Comparison of ENCODE assay signal across 11 mouse cellular contexts in genomic region chr3:121755152-121755551, GRCm38 (mm10). TPM values are rescaled to one million over a fixed set of nuclear protein-coding genes. Genes with fewer than 3 reads are reported as not detected.
DNase-seq lines count a peak whose midpoint lies in the region; ATAC-seq and TF ChIP-seq lines count a peak whose summit lies in the region.
"Had no signal": no experiment of that assay in that cellular context is flagged by ENCODE, and none has a peak within 500 bp of the region (broad histone marks: within the 10 kb centered on the region; RNA-seq: fewer than 3 reads in every experiment).

No protein-coding gene starts in this region.

- no peaks in the 10 kb centered on the region for H3K27me3 ChIP-seq in hindbrain, postnatal 0 days (ENCODE audit: insufficient read depth, low read length)
- H3K27me3 ChIP-seq in hindbrain, embryonic 14.5 days (ENCODE audit: control insufficient read depth, insufficient read depth, low read length), result no peaks in the 10 kb centered on the region
- no peaks in the 10 kb centered on the region for H3K27me3 ChIP-seq in MEL (ENCODE audit: control insufficient read depth in 1 of 2, insufficient read depth in 2 of 2, low read length in 2 of 2)
- H3K27me3 ChIP-seq in forebrain, embryonic 14.5 days (replicated peaks; ENCODE audit: control insufficient read depth, insufficient read depth, low read length), result no peaks in the 10 kb centered on the region

- no peak for TF ChIP-seq CTCF in hindbrain, postnatal 0 days (IDR thresholded peaks at IDR 0.05; ENCODE audit: low read depth)
- TF ChIP-seq CTCF in MEL (IDR thresholded peaks at IDR 0.05 in 2 of 3, conservative IDR thresholded peaks at IDR 0.05 in 1 of 3; ENCODE audit: control insufficient read depth in 1 of 3, insufficient read depth in 1 of 3, low read depth in 2 of 3, low read length in 3 of 3, poor library complexity in 1 of 3, severe bottlenecking in 1 of 3), result no peak

- TF ChIP-seq EP300 in MEL (IDR thresholded peaks at IDR 0.05; ENCODE audit: low read depth in 1 of 2, low read length in 2 of 2), result no peak

- TF ChIP-seq POLR2A in MEL (IDR thresholded peaks at IDR 0.05; ENCODE audit: control insufficient read depth in 1 of 2, insufficient read depth in 1 of 2, low read depth in 1 of 2, low read length in 2 of 2, poor library complexity in 1 of 2), result no peak

- H3K79me2 ChIP-seq in MEL (ENCODE audit: control insufficient read depth, insufficient read depth, low read length, poor library complexity), result no peaks in the 10 kb centered on the region

- H3K9me3 ChIP-seq in hindbrain, postnatal 0 days (ENCODE audit: low read length), result no peaks in the 10 kb centered on the region
- H3K9me3 ChIP-seq in hindbrain, embryonic 14.5 days (ENCODE audit: control insufficient read depth, low read length), result no peaks in the 10 kb centered on the region
- no peaks in the 10 kb centered on the region for H3K9me3 ChIP-seq in MEL (replicated peaks; ENCODE audit: insufficient read depth, low read length)
- no peaks in the 10 kb centered on the region for H3K9me3 ChIP-seq in forebrain, embryonic 14.5 days (replicated peaks; ENCODE audit: control insufficient read depth, low read length)
- H3K9me3 ChIP-seq: G1E had no signal

- H3K27ac ChIP-seq in hindbrain, postnatal 0 days, result no peak overlapping the region
- H3K27ac ChIP-seq in hindbrain, embryonic 14.5 days, result no peak overlapping the region
- no peak overlapping the region for H3K27ac ChIP-seq in MEL (ENCODE audit: control insufficient read depth, low read depth, low read length)
- 0 out of 2 replicates have a peak overlapping the region, but pooled peaks have one; percentile 41 for H3K27ac ChIP-seq in forebrain, embryonic 14.5 days (ENCODE audit: low read depth, low read length)
- H3K27ac ChIP-seq: layer of hippocampus, adult 2 months had no signal

- no peak for TF ChIP-seq RAD21 in MEL (IDR thresholded peaks at IDR 0.05; ENCODE audit: low read depth, low read length)

- no peak overlapping the region for H3K4me3 ChIP-seq in hindbrain, postnatal 0 days (ENCODE audit: low read length)
- H3K4me3 ChIP-seq in hindbrain, embryonic 14.5 days (replicated peaks; ENCODE audit: low read length), result no peak overlapping the region
- H3K4me3 ChIP-seq in MEL (ENCODE audit: control insufficient read depth in 1 of 2, insufficient read depth in 1 of 2, low read depth in 2 of 2, low read length in 2 of 2), result 0 out of 4 replicates have a peak overlapping the region, but pooled peaks of 1 of the 2 experiments have one; percentile 16
- no peak overlapping the region for H3K4me3 ChIP-seq in forebrain, embryonic 14.5 days (ENCODE audit: low read depth, low read length)
- H3K4me3 ChIP-seq: layer of hippocampus, adult 2 months had no signal

- H3K36me3 ChIP-seq in hindbrain, postnatal 0 days (ENCODE audit: insufficient read depth, low read length), result peaks cover under 1% of the 10 kb centered on the region; the same call in 1 of the 2 replicates
- H3K36me3 ChIP-seq in hindbrain, embryonic 14.5 days (replicated peaks; ENCODE audit: control insufficient read depth, insufficient read depth), result peaks cover 6% of the 10 kb centered on the region; the same call in 1 of the 2 replicates
- H3K36me3 ChIP-seq in MEL (ENCODE audit: control insufficient read depth in 1 of 2, insufficient read depth in 2 of 2, low read length in 2 of 2), result peaks cover 0 to 4% of the 10 kb centered on the region in 2 experiments; a peak in 2 of 4 replicates
- no peaks in the 10 kb centered on the region for H3K36me3 ChIP-seq in forebrain, embryonic 14.5 days (ENCODE audit: control insufficient read depth, insufficient read depth, low read length)

- no peak for ATAC-seq in hindbrain, postnatal 0 days
- no peak for ATAC-seq in hindbrain, embryonic 14.5 days (ENCODE audit: low FRiP score)
- ATAC-seq in forebrain, embryonic 14.5 days, result peak; percentile 87

- 20% methylated on average over 3 of the region's 3 CpGs for WGBS in hindbrain, postnatal 0 days
- WGBS in hindbrain, embryonic 14.5 days, result 32% methylated on average over 3 of the region's 3 CpGs
- WGBS in forebrain, embryonic 14.5 days, result 3% methylated on average over 3 of the region's 3 CpGs

- no peak overlapping the region for H3K4me2 ChIP-seq in hindbrain, postnatal 0 days (ENCODE audit: low read depth, low read length)
- H3K4me2 ChIP-seq in hindbrain, embryonic 14.5 days (replicated peaks), result no peak overlapping the region
- H3K4me2 ChIP-seq in forebrain, embryonic 14.5 days (ENCODE audit: low read length), result no peak overlapping the region

- no peaks in the 10 kb centered on the region for H3K4me1 ChIP-seq in hindbrain, postnatal 0 days (ENCODE audit: insufficient read depth, low read length)
- H3K4me1 ChIP-seq in hindbrain, embryonic 14.5 days (replicated peaks; ENCODE audit: control insufficient read depth, insufficient read depth, low read length), result no peaks in the 10 kb centered on the region
- H3K4me1 ChIP-seq in MEL (ENCODE audit: control insufficient read depth in 1 of 2, insufficient read depth in 2 of 2, low read length in 2 of 2), result peaks cover 2 to 4% of the 10 kb centered on the region in 2 experiments; a peak in 3 of 4 replicates
- H3K4me1 ChIP-seq in forebrain, embryonic 14.5 days (ENCODE audit: control insufficient read depth, insufficient read depth, low read length), result peaks cover 3% of the 10 kb centered on the region; the same call in 1 of the 2 replicates

- no peak overlapping the region for H3K9ac ChIP-seq in hindbrain, postnatal 0 days (replicated peaks; ENCODE audit: low read length)
- H3K9ac ChIP-seq in hindbrain, embryonic 14.5 days, result no peak overlapping the region
- no peak overlapping the region for H3K9ac ChIP-seq in MEL (ENCODE audit: control insufficient read depth, low read depth, low read length, poor library complexity, severe bottlenecking)
- no peak overlapping the region for H3K9ac ChIP-seq in forebrain, embryonic 14.5 days (ENCODE audit: low read length)

- peak; percentile 20 for DNase-seq in hindbrain, postnatal 0 days (ENCODE audit: low spot score)
- no peak for DNase-seq in hindbrain, embryonic 14.5 days (ENCODE audit: low spot score)
- peak; percentile 74 for DNase-seq in 3T3-L1 (ENCODE audit: low read depth, low spot score)
- DNase-seq in MEL (ENCODE audit: low read depth, low spot score), result peak; percentile 76
- peak; percentile 78 for DNase-seq in forebrain, embryonic 14.5 days (ENCODE audit: low spot score)
- DNase-seq in urinary bladder, postnatal 4 days (ENCODE audit: low spot score in 2 of 2), result no peak
- DNase-seq in layer of hippocampus, postnatal 25 days (ENCODE audit: extremely low spot score in 1 of 2, low spot score in 1 of 2), result no peak
- DNase-seq: adrenal gland, postnatal 14 days; right cerebral cortex, postnatal 14 days had no signal

TF ChIP-seq in MEL, 35 proteins besides CTCF, POLR2A, EP300 and RAD21:
- no peak for TF ChIP-seq GABPA (IDR thresholded peaks at IDR 0.05; ENCODE audit: low read depth, low read length)
- no peak for TF ChIP-seq ZMIZ1 (IDR thresholded peaks at IDR 0.05; ENCODE audit: low read depth, low read length)
- TF ChIP-seq ZKSCAN1 (IDR thresholded peaks at IDR 0.05; ENCODE audit: low read depth, low read length), result no peak
- TF ChIP-seq USF2 (IDR thresholded peaks at IDR 0.05; ENCODE audit: borderline replicate concordance in 1 of 2, insufficient read depth in 1 of 2, low read depth in 1 of 2, low read length in 2 of 2), result no peak
- 0 out of 2 replicates have a peak, but pooled peaks have one; percentile 3 for TF ChIP-seq SMC3 (IDR thresholded peaks at IDR 0.05; ENCODE audit: low read depth, low read length)
- TF ChIP-seq ELF1 (IDR thresholded peaks at IDR 0.05; ENCODE audit: low read depth, low read length), result no peak
- peak; percentile 37; the same call in 1 of the 2 replicates for TF ChIP-seq TBP (IDR thresholded peaks at IDR 0.05; ENCODE audit: low read depth, low read length)
- no peak for TF ChIP-seq TCF12 (IDR thresholded peaks at IDR 0.05; ENCODE audit: low read depth, low read length)
- TF ChIP-seq UBTF (IDR thresholded peaks at IDR 0.05; ENCODE audit: borderline replicate concordance, insufficient read depth, low read depth, low read length), result no peak

RNA-seq across cellular contexts. Expression of gene F3, which starts 31.8 kb away (rescaled TPM):
- 12.0 and 16.1 TPM in 2 replicates for total RNA-seq in hindbrain, postnatal 0 days (2014; rRNA removed)
- polyA plus RNA-seq in hindbrain, postnatal 0 days (2015; fragmentation: Nextera tagmentation; extraction: Ambion mirVana), result 15.2 and 18.9 TPM in 2 replicates
- 6.5 and 8.2 TPM in 2 replicates for polyA plus RNA-seq in hindbrain, embryonic 14.5 days (2014; fragmentation: Nextera tagmentation; extraction: Ambion mirVana)
- not detected in 2 replicates for total RNA-seq in MEL (2012; rRNA removed)
- polyA plus RNA-seq in MEL (2012; ENCODE audit: insufficient read depth in 1 of 2, insufficient read length in 2 of 2, low read depth in 1 of 2, low replicate concordance in 2 of 2, missing spikeins in 1 of 2), result not detected
- polyA plus RNA-seq in forebrain, embryonic 14.5 days (2014; fragmentation: Nextera tagmentation; extraction: Ambion mirVana), result 8.8 and 11.0 TPM in 2 replicates
- total RNA-seq in layer of hippocampus, postnatal 25 days (2021), result 10 to 100 TPM; 46.4 to 55.8 TPM
- total RNA-seq: G1E had no signal
- polyA plus RNA-seq: G1E had no signal

RNA-seq across cellular contexts. Expression of gene Abcd3, which starts 60.0 kb away (rescaled TPM):
- total RNA-seq in hindbrain, postnatal 0 days (2014; rRNA removed), result 50.1 and 53.5 TPM in 2 replicates
- polyA plus RNA-seq in hindbrain, postnatal 0 days (2015; fragmentation: Nextera tagmentation; extraction: Ambion mirVana), result 85.9 and 89.5 TPM in 2 replicates
- polyA plus RNA-seq in hindbrain, embryonic 14.5 days (2014; fragmentation: Nextera tagmentation; extraction: Ambion mirVana), result 84.8 and 94.9 TPM in 2 replicates
- total RNA-seq in MEL (2012; rRNA removed), result 14.8 and 22.2 TPM in 2 replicates
- 10 to 100 TPM; 29.9 to 61.4 TPM for polyA plus RNA-seq in MEL (2012; ENCODE audit: insufficient read depth in 1 of 2, insufficient read length in 2 of 2, low read depth in 1 of 2, low replicate concordance in 2 of 2, missing spikeins in 1 of 2)
- 63.8 and 73.1 TPM in 2 replicates for polyA plus RNA-seq in forebrain, embryonic 14.5 days (2014; fragmentation: Nextera tagmentation; extraction: Ambion mirVana)
- total RNA-seq in layer of hippocampus, postnatal 25 days (2021), result 10 to 100 TPM; 58.7 to 64.8 TPM

Comparison
In these comparisons a context has a peak if more than half of its experiments do, and no peak if none do; other contexts are left out.
1. DNase-seq: peak in hindbrain, postnatal 0 days (single experiment), 3T3-L1 (single experiment), MEL (single experiment) and forebrain, embryonic 14.5 days (single experiment); none in hindbrain, embryonic 14.5 days (single experiment), urinary bladder, postnatal 4 days (0 of 2) and layer of hippocampus, postnatal 25 days (0 of 2).